Mouse (Mus musculus) liver, embryonic 16.5 days (tissue): ENCODE measurements around the gene Ncmap. TPM values are rescaled to one million over a fixed set of nuclear protein-coding genes. Genes with fewer than 3 reads are reported as not detected.

Source experiments
- ATAC-seq: fragments of 200-750 bp; cut with Nextera tagmentation; 2 replicates; pipeline ENCODE4 v1.8.0; 2017; ENCODE audit warnings: low read depth, mild to moderate bottlenecking, moderate number of reproducible peaks, moderate library complexity
- H3K27ac ChIP-seq: fragments of 300-500 bp; sonication (generic); 2 replicates; pipeline ENCODE4 v1.5.1; 2014; ENCODE audit warnings: mild to moderate bottlenecking, low read length
- H3K27me3 ChIP-seq: fragments of 300-500 bp; sonication (generic); 2 replicates; pipeline ENCODE4 v1.6.1; 2014; ENCODE audit warnings: low read depth, low read length, mixed read lengths; ENCODE audit not compliant: control insufficient read depth, insufficient read depth
- H3K36me3 ChIP-seq: fragments of 300-500 bp; sonication (generic); 2 replicates; pipeline ENCODE4 v1.6.1; 2014; ENCODE audit warnings: mild to moderate bottlenecking; ENCODE audit not compliant: control insufficient read depth, insufficient read depth
- H3K4me1 ChIP-seq: fragments of 300-500 bp; sonication (generic); 2 replicates; pipeline ENCODE4 v1.6.1; 2014; ENCODE audit warnings: low read depth, low read length, mixed read lengths; ENCODE audit not compliant: control insufficient read depth
- H3K4me2 ChIP-seq: fragments of 300-500 bp; sonication (generic); 2 replicates; pipeline ENCODE4 v1.6.1; 2014; ENCODE audit warnings: low read depth, low read length, mixed read lengths
- H3K4me3 ChIP-seq: fragments of 300-500 bp; sonication (generic); 2 replicates; pipeline ENCODE4 v1.5.1; 2014; ENCODE audit warnings: low read depth, mild to moderate bottlenecking, low read length
- H3K9ac ChIP-seq: fragments of 300-500 bp; sonication (generic); 2 replicates; pipeline ENCODE4 v1.6.1; 2014; ENCODE audit warnings: low read depth, low read length
- H3K9me3 ChIP-seq: fragments of 300-500 bp; sonication (generic); replicated peaks from 2 replicates; pipeline ENCODE4 v1.6.1; 2016; ENCODE audit warnings: low read length; ENCODE audit not compliant: control insufficient read depth
- WGBS: fragments of 180-500 bp; shearing (Covaris S2); extraction: QIAGEN DNeasy Blood & Tissue Kit; methylation state at CpG from one replicate; pipeline ENCODE4 v1.1.7; 2014; ENCODE audit not compliant: insufficient replicate concordance; 5-methylcytosine and 5-hydroxymethylcytosine counted together
- polyA plus RNA-seq: library from polyadenylated mRNA; unstranded; fragments of >200 nt; fragmentation: Nextera tagmentation; extraction: Ambion mirVana; gene quantifications from 2 replicates; pipeline ENCODE4 v1.2.1, GENCODE M21; 2015

Gene Ncmap
- polyA plus RNA-seq, result 0.08 and 0.19 TPM in 2 replicates

GRCm38 (mm10) chr4:135397991-135398390 is at the start of gene Ncmap:
Gene Ncmap (minus strand): TSS chr4:135398227.
- Histone ChIP-seq H3K27me3 (peaks cover 47% of the 10 kb centered on the region), H3K4me3 (peak within 1 kb of the TSS; percentile 24), H3K4me2 (peak within 1 kb of the TSS; percentile 36; the same call in 1 of the 2 replicates), H3K36me3 (no peaks in the 10 kb centered on the region), H3K4me1 (peaks cover 7% of the 10 kb centered on the region; the same call in 1 of the 2 replicates), H3K27ac (no peak within 1 kb of the TSS), H3K9ac (no peak within 1 kb of the TSS), H3K9me3 (no peaks in the 10 kb centered on the region; the same call in 1 of the 2 replicates)
- 3% methylated on average over 29 of the region's 29 CpGs for WGBS
- ATAC-seq, result no peak

GRCm38 (mm10) chr4:135442473-135442872 is 44.4 kb upstream of the Ncmap start:
- no peak overlapping the region for H3K9ac ChIP-seq
- no peak overlapping the region for H3K4me3 ChIP-seq
- no peak for ATAC-seq
- no peaks in the 10 kb centered on the region for H3K9me3 ChIP-seq
- H3K27me3 ChIP-seq, result no peaks in the 10 kb centered on the region
- H3K4me2 ChIP-seq, result no peak overlapping the region
- H3K4me1 ChIP-seq, result peaks cover 13% of the 10 kb centered on the region
- no peaks in the 10 kb centered on the region for H3K36me3 ChIP-seq
- H3K27ac ChIP-seq, result no peak overlapping the region
- WGBS, result 24% methylated on average over 5 of the region's 5 CpGs

- Histone ChIP-seq H3K36me3 (no peaks in the 10 kb centered on the region), H3K4me3 (no peak overlapping the region), H3K27ac (peak overlapping the region; percentile 94), H3K27me3 (no peaks in the 10 kb centered on the region), H3K4me1 (peaks cover 21% of the 10 kb centered on the region), H3K9ac (0 out of 2 replicates have a peak overlapping the region, but pooled peaks have one; percentile 11), H3K9me3 (no peaks in the 10 kb centered on the region), H3K4me2 (peak overlapping the region; percentile 65; the same call in 1 of the 2 replicates)
- peak; percentile 79 for ATAC-seq
- WGBS, result 7% methylated on average over 9 of the region's 9 CpGs
Measured at GRCm38 (mm10) chr4:135439904-135440522, 42.0 kb upstream of the Ncmap start.

GRCm38 (mm10) chr4:135439188-135439647 is 41.2 kb upstream of the Ncmap start:
- H3K27ac ChIP-seq, result peak overlapping the region; percentile 94
- no peaks in the 10 kb centered on the region for H3K9me3 ChIP-seq
- under 1% methylated on average over 15 of the region's 15 CpGs for WGBS
- peak; percentile 96 for ATAC-seq
- no peaks in the 10 kb centered on the region for H3K27me3 ChIP-seq
- peaks cover 27% of the 10 kb centered on the region for H3K4me1 ChIP-seq
- no peaks in the 10 kb centered on the region for H3K36me3 ChIP-seq
- H3K4me3 ChIP-seq, result peak overlapping the region; percentile 34
- peak overlapping the region; percentile 65 for H3K4me2 ChIP-seq
- H3K9ac ChIP-seq, result peak overlapping the region; percentile 50

DNA sequence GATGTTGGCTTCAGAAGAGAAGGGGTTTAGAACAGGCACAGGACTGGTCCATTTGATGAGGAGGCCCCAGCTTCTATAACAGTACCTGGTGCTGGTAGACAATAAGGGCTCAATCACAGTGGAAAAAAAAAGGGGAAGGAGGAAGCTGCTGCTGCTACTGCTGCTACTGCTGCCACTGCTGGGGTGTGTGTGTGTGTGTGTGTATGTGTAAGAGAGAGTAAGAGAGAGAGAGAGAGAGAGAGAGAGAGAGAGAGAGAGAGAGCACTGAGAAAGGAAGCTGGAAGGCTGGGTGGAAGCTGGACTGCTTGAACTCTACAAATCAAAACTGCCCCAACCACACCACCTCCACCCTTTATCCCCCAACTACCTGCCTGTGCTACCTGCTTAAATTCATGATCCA is 39.9 kb upstream of the Ncmap start:
- Histone ChIP-seq H3K9ac (no peak overlapping the region), H3K27ac (no peak overlapping the region; the same call in 1 of the 2 replicates), H3K36me3 (no peaks in the 10 kb centered on the region), H3K9me3 (no peaks in the 10 kb centered on the region), H3K4me3 (no peak overlapping the region), H3K4me2 (no peak overlapping the region), H3K27me3 (no peaks in the 10 kb centered on the region), H3K4me1 (peaks cover 37% of the 10 kb centered on the region)
- ATAC-seq, result no peak

DNA sequence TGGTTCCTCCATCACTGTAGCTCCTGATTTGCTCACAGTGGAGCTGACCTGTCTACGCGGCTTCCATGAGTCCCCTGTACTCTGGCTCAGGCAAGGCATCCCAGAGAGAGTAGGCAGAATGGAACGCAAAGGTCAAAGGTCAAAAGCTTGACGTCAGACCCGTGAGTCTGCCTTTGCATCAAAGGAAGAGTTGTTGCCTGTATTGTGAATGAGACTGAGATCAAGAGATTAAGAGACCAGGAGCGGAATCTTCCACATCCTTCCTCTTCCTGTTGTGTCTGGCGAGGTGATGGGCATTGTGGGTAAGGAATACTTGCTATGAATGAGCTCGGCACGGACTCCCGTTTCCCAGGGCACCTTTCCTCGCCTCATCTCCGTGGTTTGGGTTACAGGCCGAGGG is 38.3 kb upstream of the Ncmap start:
- no peak for ATAC-seq
- Histone ChIP-seq H3K9ac (no peak overlapping the region), H3K4me3 (no peak overlapping the region), H3K36me3 (no peaks in the 10 kb centered on the region), H3K27ac (no peak overlapping the region), H3K4me1 (peaks cover 37% of the 10 kb centered on the region), H3K9me3 (no peaks in the 10 kb centered on the region), H3K4me2 (no peak overlapping the region), H3K27me3 (no peaks in the 10 kb centered on the region)
- 28% methylated on average over 13 of the region's 13 CpGs for WGBS

DNA sequence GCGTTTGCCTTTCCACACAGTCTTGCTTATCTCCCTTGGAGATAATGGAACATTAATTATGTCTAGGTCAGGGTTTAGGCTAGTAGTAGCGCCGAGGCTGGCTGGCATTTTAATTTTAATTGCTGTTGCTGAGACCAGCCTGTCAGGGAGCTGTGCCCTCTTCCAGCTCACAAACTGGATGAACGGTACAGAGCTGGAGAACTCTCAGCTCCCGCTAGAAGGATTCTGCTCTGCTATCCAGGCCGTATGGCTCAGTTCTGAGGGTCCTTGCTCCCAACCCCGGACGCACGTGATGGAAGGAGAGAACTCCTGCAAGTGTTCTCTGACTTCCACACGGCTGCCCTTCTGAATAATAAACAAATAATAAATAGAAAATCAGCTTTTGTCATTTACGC is 36.4 kb upstream of the Ncmap start:
- peak overlapping the region; percentile 85 for H3K27ac ChIP-seq
- H3K27me3 ChIP-seq, result no peaks in the 10 kb centered on the region
- H3K9ac ChIP-seq, result peak overlapping the region; percentile 79
- peaks cover 29% of the 10 kb centered on the region for H3K4me1 ChIP-seq
- H3K36me3 ChIP-seq, result no peaks in the 10 kb centered on the region
- no peaks in the 10 kb centered on the region for H3K9me3 ChIP-seq
- H3K4me2 ChIP-seq, result peak overlapping the region; percentile 90
- peak overlapping the region; percentile 77 for H3K4me3 ChIP-seq
- no peak for ATAC-seq
- 34% methylated on average over 11 of the region's 11 CpGs for WGBS

DNA sequence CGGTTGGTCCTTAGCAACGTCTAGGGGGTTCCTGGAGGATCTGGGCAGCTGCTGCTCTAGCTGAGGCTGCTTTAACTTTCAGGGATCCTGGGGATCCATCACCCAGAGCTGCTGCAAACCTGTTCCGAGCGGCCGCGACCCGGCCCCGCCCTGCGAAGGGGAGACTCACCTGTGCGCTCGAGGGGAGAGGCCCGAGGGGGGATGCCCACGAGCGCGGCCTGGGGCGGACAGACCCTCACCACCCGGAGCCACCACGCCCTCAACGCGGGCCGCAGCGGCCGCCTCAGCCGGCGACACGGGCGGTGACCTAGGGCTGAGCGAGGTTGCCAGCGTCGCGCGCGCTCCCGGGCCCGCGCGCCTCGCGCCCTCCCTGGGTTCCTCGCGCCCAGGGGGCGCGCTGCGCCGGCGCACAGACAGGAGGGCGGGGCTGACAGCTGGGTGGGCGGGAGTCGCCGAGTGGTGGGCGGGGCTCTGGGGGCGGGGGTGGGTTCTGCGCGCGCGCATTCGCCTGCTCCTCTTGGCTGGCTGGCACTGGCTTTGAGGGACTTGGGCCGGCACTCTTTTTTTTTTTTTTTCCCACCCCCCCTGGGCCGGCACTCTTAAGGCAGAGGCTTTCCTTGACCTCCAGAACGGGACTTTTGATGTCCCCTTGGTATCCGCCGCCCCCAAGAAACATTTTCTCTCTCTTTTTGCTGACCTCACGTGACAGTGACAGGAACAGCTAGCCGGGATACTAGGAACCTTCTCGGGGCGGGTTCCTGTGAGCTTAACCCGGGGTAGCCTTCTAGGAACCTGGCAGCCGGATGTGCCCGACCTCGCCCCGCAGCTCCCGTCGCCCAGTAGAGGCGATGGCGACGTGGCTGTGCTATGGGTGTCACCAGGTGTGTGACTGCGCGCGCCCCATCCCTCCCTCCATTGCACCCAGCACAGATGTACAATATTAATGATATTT is 35.7 kb upstream of the Ncmap start, which contains the start of gene Rcan3:
Gene Rcan3, minus strand, starts transcription at position 411 of the 952 bp plus-strand sequence.
- Histone ChIP-seq H3K36me3 (no peaks in the 10 kb centered on the region), H3K27me3 (no peaks in the 10 kb centered on the region), H3K4me2 (peak within 1 kb of the TSS; percentile 90), H3K9ac (peak within 1 kb of the TSS; percentile 88), H3K4me3 (peak within 1 kb of the TSS; percentile 77), H3K4me1 (peaks cover 24% of the 10 kb centered on the region), H3K9me3 (no peaks in the 10 kb centered on the region), H3K27ac (peak within 1 kb of the TSS; percentile 85)
- ATAC-seq, result peak; percentile 92
- WGBS, result under 1% methylated on average over 66 of the region's 79 CpGs
